Mouse (Mus musculus) kidney, postnatal 14 days (tissue): ENCODE measurements around the gene Acot1.

Source experiments
- DNase-seq: peaks from one replicate; pipeline ENCODE4 v3.0.0; 2022; ENCODE audit warnings: mixed read lengths

The Acot1 gene

GRCm38 (mm10) chr12:84064621-84065020, 55.3 kb downstream of the Acot1 start:
- DNase-seq = no peak

GRCm38 (mm10) chr12:84067752-84068151, 58.5 kb downstream of the Acot1 start:
- no peak for DNase-seq
